Mouse (Mus musculus) embryonic fibroblast, embryonic 13.5 days (primary cell): ENCODE results near the gene Acsl5.

Experiments
- CTCF ChIP-seq: IDR thresholded peaks from 2 replicates; pipeline ENCODE4 v1.5.1; 2011; ENCODE audit warnings: mild to moderate bottlenecking, control low read depth, low read length, moderate library complexity, borderline replicate concordance; ENCODE audit not compliant: insufficient read depth
- POLR2A ChIP-seq: IDR thresholded peaks from 2 replicates; pipeline ENCODE4 v1.6.1; 2011; ENCODE audit warnings: low read depth, mild to moderate bottlenecking, control low read depth, low read length, moderate library complexity

DNA sequence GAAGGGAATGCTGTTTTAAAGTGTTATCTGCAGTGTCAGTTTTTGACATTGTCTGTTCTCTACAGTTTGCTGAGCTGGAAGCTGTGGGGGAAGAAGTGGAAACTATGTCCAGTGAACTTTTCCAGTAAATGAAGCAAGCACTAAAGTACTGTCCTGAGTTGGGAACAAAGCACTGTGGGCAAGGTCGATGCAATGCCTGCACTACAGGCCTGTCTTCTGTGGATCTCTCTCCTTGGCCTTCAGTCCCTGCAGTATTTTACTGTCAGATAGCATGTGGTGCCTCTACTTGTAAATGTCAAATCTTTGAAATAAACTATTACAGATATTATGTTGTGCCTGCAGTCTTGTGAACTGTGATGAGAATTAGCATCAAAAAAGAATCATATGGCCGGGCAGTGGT is 44.6 kb downstream of the Acsl5 start:
- TF ChIP-seq CTCF (no peak), POLR2A (no peak)
